Mouse (Mus musculus) splenic B cell, adult 2 months (primary cell): ENCODE measurements at regions not wholly inside any gene's neighbourhood (a gene's known extent, or its start where the extent isn't known, plus 50 kb on each side); places are given as distances from the start of the nearest gene placed in this dataset.

ENCODE experiments used
- DNase-seq: peaks from one replicate; pipeline ENCODE4 v3.0.0-alpha.2; 2011; ENCODE audit warnings: low read depth, low spot score
- H3K27me3 ChIP-seq: 2 replicates; pipeline ENCODE4 v1.6.1; 2012; ENCODE audit warnings: mild to moderate bottlenecking, low read length, moderate library complexity, mixed read lengths; ENCODE audit not compliant: control insufficient read depth, poor library complexity, insufficient read depth, severe bottlenecking
- H3K36me3 ChIP-seq: 2 replicates; pipeline ENCODE4 v1.6.1; 2012; ENCODE audit warnings: mild to moderate bottlenecking, low read length, moderate library complexity, mixed read lengths; ENCODE audit not compliant: control insufficient read depth, poor library complexity, insufficient read depth, severe bottlenecking

DNA sequence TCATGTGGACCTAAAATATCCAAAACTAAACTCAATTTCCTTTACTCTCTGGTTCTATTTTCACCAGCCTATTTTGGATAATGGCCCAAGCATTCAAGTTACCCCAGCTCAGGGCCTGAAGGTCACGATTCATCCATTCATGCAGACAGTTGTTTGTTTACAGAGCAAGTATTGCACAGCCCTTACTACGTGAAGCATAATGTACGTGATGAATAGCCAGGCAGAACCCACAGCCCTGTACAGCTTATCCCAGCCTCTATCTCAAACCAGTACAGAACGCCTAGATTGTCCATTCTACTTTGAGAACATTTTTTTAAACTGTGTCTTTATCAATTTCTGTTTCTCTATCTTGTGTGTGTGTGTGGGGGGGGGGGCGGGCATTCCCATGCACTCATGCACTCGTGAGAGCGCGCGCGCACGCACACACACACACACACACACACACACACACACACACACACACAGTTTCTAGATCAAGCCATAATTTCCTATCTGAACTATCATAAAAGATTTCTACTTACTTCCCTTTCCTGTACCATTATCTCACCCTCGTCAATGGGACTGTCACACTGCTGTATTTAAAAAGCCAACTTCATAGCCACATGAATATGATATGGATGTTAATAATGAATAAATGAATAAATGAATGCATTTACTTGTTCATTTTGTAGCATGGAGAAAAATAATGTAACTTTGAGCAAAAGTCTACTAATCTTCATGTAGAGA lies 180.3 kb upstream of the Bmp2 start:
- no peak for DNase-seq
- Histone ChIP-seq H3K27me3 (no peaks in the 10 kb centered on the region), H3K36me3 (no peaks in the 10 kb centered on the region)

DNA sequence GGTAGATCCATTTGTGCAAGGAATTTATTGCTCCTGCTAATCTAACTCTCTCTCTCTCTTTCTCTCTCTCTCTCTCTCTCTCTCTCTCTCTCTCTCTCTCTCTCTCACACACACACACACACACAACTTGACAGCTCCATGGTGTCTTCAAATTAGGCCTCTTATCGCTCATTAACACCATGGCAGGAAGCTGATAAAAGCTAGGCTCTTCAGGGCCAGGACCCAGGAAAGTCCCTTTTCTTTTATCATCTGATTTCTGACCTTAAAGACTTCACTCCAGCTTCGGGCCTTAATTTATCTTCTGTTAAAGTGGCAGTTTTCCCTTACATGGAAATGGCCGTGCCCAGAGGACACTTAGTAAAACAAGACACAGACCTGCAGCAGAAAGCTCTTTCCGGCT lies 178.4 kb upstream of the Bmp2 start:
- no peaks in the 10 kb centered on the region for H3K36me3 ChIP-seq
- no peaks in the 10 kb centered on the region for H3K27me3 ChIP-seq
- no peak for DNase-seq

DNA sequence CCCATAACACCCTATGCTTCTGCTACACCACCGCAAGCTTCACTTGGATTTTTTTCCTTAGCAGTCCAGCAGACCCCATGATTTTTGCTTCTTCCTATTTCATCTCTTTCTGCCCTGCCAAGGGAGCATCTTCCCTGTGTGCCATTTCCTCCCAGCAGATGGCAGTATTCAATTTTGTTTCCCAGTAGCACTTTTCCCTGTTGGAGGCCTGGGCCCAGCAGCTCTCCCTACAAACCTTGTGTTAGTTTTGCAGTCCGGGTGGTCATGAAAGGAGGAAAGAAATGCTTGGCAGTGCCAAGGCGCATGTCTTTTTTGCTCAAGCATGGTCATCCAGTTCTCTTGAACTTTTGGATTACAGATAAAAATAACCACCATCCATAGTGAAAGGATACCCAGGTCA lies 170.9 kb upstream of the Bmp2 start:
- DNase-seq, result no peak
- Histone ChIP-seq H3K36me3 (no peaks in the 10 kb centered on the region), H3K27me3 (no peaks in the 10 kb centered on the region)

DNA sequence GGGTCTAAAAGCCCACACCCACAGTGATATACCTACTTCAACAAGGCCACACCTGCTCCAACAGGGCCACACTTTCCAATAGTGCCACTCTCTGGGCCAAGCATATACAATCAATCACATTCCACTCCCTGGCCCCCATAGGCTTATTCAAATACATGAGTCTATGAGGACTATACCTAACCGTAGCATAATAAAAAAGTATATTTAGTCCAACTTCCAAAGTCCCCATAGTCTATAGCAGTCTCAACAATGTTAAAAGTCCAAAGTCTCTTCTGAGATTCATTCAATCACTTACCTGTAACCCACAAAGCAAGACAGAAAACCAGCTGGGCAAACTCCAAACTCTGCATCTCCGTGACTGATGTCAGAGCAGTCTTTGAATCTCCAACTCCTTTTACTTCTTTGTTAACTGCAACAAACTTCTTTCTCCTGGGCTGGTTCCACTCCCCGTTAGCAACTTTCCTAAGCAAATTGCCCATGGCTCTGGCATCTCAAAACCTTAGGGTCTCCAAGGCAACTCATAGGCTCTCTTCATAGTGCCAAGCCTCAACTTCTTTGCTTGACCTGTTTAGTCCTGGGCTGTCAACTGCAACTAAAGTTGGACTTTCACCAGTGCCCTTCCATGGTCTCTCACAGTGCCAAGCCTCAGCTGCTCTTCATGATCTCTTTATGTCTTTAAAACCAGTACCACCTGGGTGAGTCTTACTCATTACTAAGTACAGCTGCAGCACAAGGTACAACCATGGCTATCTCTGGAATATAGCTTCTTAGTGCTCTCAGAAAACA lies 168.6 kb upstream of the Bmp2 start:
- Histone ChIP-seq H3K27me3 (no peaks in the 10 kb centered on the region), H3K36me3 (no peaks in the 10 kb centered on the region)
- DNase-seq, result no peak

DNA sequence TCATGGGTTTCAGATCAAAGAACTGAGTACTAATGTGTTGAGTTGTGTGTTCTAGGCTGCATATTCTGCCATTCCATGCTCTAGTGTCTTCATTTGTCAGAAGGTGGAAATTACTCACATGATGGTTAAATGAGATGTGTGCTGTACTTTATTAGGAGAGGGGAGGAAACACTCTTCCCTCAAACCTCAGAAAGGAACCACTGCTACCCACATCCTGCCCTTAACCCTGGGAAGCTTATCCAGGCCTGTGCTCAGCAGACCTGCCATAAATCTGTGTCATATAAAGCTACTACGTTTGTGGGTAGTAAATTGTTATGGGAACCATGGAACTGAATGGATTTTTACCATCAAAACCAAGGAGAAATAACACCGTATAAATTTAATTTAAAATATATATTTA lies 166.7 kb upstream of the Bmp2 start:
- no peaks in the 10 kb centered on the region for H3K27me3 ChIP-seq
- no peaks in the 10 kb centered on the region for H3K36me3 ChIP-seq
- DNase-seq, result no peak

DNA sequence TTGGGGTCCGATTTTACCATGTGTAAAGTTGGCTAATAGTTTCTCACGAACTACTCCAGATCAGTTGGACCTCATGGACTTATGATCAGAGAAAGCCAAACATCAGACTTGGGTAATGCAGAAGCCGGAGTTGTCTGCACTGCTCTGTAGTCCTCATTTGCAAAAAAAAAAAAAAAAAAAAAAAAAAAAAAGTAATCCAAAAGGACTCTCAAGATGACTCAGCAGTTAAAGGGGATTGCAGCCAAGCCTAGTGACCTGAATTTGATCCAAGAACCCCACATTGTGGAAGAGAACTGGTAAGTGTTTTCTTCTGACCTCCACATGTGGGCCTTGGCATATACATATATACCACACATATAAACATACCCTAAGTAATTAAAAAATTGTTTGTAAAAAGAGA lies 164.6 kb upstream of the Bmp2 start:
- DNase-seq, result no peak
- Histone ChIP-seq H3K27me3 (no peaks in the 10 kb centered on the region), H3K36me3 (no peaks in the 10 kb centered on the region)

DNA sequence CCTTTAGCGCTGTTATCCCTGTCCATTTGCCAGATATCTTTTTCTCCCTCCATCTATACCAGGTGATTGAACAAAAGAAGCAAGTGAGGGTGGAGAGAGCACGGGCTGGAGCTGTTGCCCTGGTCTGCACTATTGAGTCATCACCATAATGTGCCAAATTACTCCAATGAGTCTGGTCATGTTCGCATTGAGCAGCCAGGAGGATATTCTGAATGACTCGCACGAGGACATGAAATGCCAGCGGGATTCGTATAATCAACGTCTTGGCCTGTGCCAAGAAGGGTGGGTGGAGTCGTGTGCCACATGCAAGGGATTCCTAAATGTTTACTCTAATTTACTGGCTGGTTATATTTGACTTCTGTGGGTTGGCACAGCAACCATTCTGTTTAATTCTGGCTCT lies 159.7 kb upstream of the Bmp2 start:
- Histone ChIP-seq H3K36me3 (no peaks in the 10 kb centered on the region), H3K27me3 (no peaks in the 10 kb centered on the region)
- no peak for DNase-seq

DNA sequence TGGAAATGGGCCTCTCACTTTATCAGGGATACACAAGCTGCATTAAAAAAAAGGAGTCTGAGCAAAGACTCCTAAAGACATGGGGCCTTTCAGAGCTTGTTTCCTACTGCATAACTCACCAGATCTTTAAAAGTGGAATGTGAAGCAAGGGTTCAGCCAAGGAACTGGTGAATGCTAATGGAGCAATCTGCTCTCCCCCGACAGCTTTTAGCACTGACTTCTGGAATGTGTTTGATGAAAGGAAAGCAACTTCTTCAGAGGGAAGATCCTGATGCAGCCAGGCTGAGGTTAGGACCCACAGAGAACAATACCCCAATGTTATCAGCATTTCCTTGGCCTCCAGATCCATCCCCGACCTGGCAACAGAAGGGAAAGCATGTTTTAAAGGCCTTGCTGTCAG lies 154.4 kb upstream of the Bmp2 start:
- H3K27me3 ChIP-seq, result no peaks in the 10 kb centered on the region
- DNase-seq, result no peak
- no peaks in the 10 kb centered on the region for H3K36me3 ChIP-seq

DNA sequence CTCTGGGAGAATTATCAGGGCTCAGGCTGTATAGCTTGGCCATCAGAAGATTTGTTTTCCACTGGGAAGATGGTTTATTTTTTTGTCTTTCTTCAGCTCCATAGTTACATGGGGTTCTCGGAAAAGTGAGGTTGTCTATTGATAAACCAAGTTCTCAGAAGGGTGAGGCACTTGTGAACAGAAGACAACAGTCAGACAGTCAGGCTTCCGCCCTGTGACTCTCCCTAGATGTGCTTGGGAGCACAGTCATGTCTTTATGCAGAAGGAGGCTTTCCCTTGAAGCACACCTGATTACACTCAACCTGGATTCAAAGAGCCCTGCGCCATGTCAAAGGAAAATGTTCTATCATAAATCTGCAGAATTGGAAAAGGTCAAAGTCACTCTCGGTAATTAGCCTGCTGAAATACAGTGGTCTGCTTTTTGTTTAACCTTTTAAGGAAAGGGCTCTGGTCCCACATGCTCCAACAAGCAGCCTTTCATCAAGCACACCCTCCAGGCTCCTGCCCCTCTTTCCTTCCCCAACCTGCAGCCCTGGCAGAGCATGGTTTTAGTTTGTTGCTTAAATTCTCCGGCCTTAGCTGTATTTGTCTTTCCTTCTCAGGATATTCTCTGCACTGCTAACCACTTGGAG lies 152.8 kb upstream of the Bmp2 start:
- no peak for DNase-seq

DNA sequence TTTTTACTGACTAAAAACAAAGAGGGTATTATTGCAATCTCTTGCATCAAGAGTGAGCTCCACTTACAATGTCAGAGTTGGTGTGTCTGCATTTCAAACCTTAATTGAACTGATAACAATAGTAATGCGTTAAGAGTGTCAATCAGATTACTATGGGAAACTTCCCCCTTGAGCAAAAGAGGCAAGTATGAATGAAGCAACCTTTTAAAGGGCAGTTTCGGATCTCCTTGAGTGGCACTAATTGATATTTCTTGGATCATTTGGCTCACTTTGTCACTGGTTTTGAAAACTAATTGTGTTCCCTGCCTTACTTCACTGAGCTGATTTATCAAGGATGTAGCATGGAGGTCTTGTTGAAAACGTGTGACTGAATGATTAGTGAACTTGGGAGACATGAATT lies 151.0 kb upstream of the Bmp2 start:
- no peak for DNase-seq
- no peaks in the 10 kb centered on the region for H3K36me3 ChIP-seq
- no peaks in the 10 kb centered on the region for H3K27me3 ChIP-seq

More for the DNA sequence above, 152.8 kb upstream of the Bmp2 start:
- H3K36me3 ChIP-seq, result no peaks in the 10 kb centered on the region
- H3K27me3 ChIP-seq, result no peaks in the 10 kb centered on the region

DNA sequence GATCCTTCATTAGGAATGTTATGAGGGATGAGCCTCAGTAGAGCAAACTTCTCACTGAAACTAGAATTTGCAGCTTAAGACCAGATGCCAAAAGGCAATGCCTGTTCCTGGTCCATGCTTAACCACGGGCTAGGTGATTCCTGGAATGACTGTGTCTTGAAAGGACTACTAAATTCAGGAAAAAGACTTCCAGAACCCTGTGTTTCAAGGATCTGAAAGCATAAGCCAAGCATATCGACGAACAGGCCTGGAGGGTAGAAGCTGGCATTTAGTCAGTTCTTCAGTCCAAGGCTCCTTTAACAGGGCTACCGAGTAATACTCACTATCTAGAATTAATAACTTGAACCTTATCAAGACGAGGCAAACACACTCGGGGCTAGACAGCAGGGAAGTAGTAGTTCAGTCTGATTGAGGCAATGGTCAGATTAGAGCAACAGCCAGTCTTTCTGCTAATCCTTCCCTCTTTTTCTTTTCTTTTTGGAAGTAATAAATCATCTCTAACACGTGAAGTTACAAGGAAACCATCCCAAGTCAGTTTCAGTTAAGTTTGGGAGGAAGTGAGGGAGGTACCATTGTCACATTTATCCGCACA lies 134.9 kb upstream of the Bmp2 start:
- Histone ChIP-seq H3K36me3 (no peaks in the 10 kb centered on the region), H3K27me3 (no peaks in the 10 kb centered on the region)
- no peak for DNase-seq

DNA sequence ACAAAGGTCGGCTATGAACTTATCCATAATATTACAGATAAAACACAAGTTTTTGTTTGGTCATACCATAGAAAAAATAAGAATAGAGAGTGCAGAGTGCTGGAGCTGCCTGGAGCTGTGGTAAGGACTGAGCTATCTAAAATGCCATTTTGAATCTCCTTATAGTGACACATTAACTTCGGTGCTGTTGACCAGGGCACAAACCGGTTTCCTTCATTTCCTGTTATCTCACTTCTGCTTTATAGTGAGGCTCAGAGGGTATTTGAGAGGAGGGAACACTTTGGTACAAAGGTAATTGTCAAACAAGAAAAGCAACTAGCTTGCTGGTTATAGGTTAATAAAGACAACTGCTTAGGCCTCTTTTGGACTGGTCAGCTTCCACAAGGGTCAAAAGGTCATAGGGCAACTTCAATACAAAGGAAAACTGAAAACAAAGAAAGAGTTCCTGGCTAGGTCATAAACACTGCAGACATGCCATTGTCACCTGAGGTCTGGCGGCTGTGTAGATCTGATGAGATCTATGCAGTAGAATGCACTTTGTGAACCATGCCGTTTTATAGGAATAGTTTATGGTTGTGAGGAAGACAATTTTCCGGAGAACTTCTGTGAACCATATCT lies 132.2 kb upstream of the Bmp2 start:
- Histone ChIP-seq H3K27me3 (no peaks in the 10 kb centered on the region), H3K36me3 (no peaks in the 10 kb centered on the region)
- no peak for DNase-seq

DNA sequence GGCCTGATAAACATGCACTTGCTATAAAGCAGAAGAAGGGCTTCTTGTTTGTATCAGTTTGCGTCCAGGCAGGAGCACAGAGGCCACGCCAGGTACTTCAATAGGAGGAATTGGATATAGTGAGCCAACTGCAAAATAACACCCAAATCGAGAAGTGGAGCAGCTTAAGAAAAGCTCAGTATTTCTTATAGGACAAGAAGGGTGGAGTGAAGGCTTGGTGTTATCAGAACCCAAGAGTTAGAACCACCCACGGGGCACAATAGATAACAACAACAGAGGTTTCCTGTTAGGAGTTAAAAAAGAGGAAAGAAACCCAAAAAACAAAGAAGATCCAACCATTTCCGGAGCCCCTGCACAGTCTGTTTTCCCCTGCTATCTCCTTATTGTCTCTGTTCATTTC lies 126.4 kb upstream of the Bmp2 start:
- no peak for DNase-seq
- no peaks in the 10 kb centered on the region for H3K27me3 ChIP-seq
- no peaks in the 10 kb centered on the region for H3K36me3 ChIP-seq

DNA sequence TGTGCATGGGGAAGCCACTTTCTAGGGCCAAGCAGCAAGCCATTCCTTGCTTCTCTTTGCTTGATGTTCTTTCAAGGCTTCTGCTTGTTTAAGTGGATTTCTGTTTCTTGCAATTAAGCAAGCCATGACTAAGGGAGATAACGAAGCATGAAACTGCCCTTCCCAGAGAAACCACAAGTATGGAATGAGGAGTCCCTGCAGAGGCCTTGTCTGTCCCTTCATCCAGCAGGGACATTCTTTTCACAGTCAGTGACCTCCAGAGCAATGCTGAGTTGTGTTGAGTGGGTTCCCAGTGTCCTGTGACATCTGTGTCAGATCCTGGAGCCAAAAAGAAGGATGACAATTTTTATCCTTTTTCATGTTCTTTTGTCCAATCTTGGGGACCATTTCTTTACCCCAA lies 124.9 kb upstream of the Bmp2 start:
- Histone ChIP-seq H3K27me3 (no peaks in the 10 kb centered on the region), H3K36me3 (no peaks in the 10 kb centered on the region)
- DNase-seq, result no peak
